Mouse (Mus musculus) hindbrain, postnatal 0 days (tissue): ENCODE measurements at regions not wholly inside any gene's neighbourhood (a gene's known extent, or its start where the extent isn't known, plus 50 kb on each side); places are given as distances from the start of the nearest gene placed in this dataset.

Experiments used
- ATAC-seq: fragments of 200-750 bp; cut with Nextera tagmentation; 2 replicates; pipeline ENCODE4 v1.8.0; 2017; ENCODE audit warnings: mild to moderate bottlenecking, moderate TSS enrichment, moderate library complexity
- DNase-seq: peaks from one replicate; pipeline ENCODE4 v3.0.0-alpha.2; 2015; ENCODE audit warnings: low spot score
- H3K27ac ChIP-seq: fragments of 300-500 bp; sonication (generic); 2 replicates; pipeline ENCODE4 v1.5.1; 2014; ENCODE audit warnings: mild to moderate bottlenecking
- H3K27me3 ChIP-seq: fragments of 300-500 bp; sonication (generic); 2 replicates; pipeline ENCODE4 v1.6.1; 2014; ENCODE audit warnings: low read length, mixed read lengths; ENCODE audit not compliant: insufficient read depth
- H3K36me3 ChIP-seq: fragments of 300-500 bp; sonication (generic); 2 replicates; pipeline ENCODE4 v1.6.1; 2014; ENCODE audit warnings: low read length, mixed read lengths; ENCODE audit not compliant: insufficient read depth
- H3K4me1 ChIP-seq: fragments of 300-500 bp; sonication (generic); 2 replicates; pipeline ENCODE4 v1.6.1; 2014; ENCODE audit warnings: antibody characterized with exemption, low read length, mixed read lengths; ENCODE audit not compliant: insufficient read depth
- H3K4me2 ChIP-seq: fragments of 300-500 bp; sonication (generic); 2 replicates; pipeline ENCODE4 v1.6.1; 2014; ENCODE audit warnings: low read depth, mild to moderate bottlenecking, low read length, moderate library complexity, mixed read lengths
- H3K4me3 ChIP-seq: fragments of 300-500 bp; sonication (generic); 2 replicates; pipeline ENCODE4 v1.5.1; 2014; ENCODE audit warnings: low read length
- H3K9ac ChIP-seq: fragments of 300-500 bp; sonication (generic); replicated peaks from 2 replicates; pipeline ENCODE4 v1.6.1; 2014; ENCODE audit warnings: mild to moderate bottlenecking, low read length, moderate library complexity, mixed read lengths
- H3K9me3 ChIP-seq: fragments of 300-500 bp; sonication (generic); 2 replicates; pipeline ENCODE4 v1.6.1; 2016; ENCODE audit warnings: low read length, mixed read lengths
- CTCF ChIP-seq: IDR thresholded peaks from 2 replicates; pipeline ENCODE4 v1.5.1; 2016; ENCODE audit warnings: antibody characterized with exemption, control low read depth, low read depth
- WGBS: fragments of 180-500 bp; shearing (Covaris S2); extraction: QIAGEN DNeasy Blood & Tissue Kit; methylation state at CpG from one replicate; pipeline ENCODE4 v1.1.7; 2014; 5-methylcytosine and 5-hydroxymethylcytosine counted together

DNA sequence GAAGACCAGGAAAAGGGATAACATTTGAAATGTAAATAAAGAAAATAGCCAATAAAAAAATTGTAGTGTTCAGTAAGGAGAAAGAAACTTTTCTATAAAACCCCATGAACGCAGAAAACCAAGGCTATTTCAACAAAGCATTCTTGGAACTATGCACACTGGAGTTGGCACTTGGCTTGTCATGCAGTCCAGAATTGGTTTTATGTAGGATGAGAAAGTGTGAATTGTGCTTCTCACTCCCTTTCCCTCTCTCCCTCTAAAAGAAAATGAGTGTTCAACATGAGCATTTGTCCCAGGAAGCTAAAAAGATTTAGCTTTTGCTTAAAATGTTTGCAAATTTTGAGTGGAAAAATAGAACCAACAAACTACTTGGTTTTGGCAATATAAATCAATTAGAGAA lies 841.6 kb upstream of the Adam24 start:
- 89% methylated on average over 1 of the region's 1 CpGs for WGBS
- ATAC-seq (no peak), DNase-seq (no peak)
- no peak for TF ChIP-seq CTCF
- no peak overlapping the region for H3K4me3 ChIP-seq
- no peaks in the 10 kb centered on the region for H3K4me1 ChIP-seq
- H3K9ac ChIP-seq: no peak overlapping the region
- no peak overlapping the region for H3K27ac ChIP-seq
- H3K9me3 ChIP-seq: no peaks in the 10 kb centered on the region
- H3K4me2 ChIP-seq: no peak overlapping the region
- no peaks in the 10 kb centered on the region for H3K27me3 ChIP-seq
- H3K36me3 ChIP-seq: no peaks in the 10 kb centered on the region

GRCm38 (mm10) chr8:39846854-39847253 lies 828.0 kb upstream of the Adam24 start:
- no peak for ATAC-seq
- H3K9me3 ChIP-seq: no peaks in the 10 kb centered on the region
- no peak overlapping the region for H3K9ac ChIP-seq
- H3K4me2 ChIP-seq: no peak overlapping the region
- DNase-seq: no peak
- no peak overlapping the region for H3K27ac ChIP-seq
- TF ChIP-seq CTCF: no peak
- no peaks in the 10 kb centered on the region for H3K4me1 ChIP-seq
- H3K36me3 ChIP-seq: no peaks in the 10 kb centered on the region
- H3K4me3 ChIP-seq: no peak overlapping the region
- WGBS: 75% methylated on average over 2 of the region's 2 CpGs
- no peaks in the 10 kb centered on the region for H3K27me3 ChIP-seq

GRCm38 (mm10) chr8:39862544-39862943 lies 812.3 kb upstream of the Adam24 start:
- DNase-seq (no peak), ATAC-seq (no peak)
- 84% methylated on average over 2 of the region's 2 CpGs for WGBS

DNA sequence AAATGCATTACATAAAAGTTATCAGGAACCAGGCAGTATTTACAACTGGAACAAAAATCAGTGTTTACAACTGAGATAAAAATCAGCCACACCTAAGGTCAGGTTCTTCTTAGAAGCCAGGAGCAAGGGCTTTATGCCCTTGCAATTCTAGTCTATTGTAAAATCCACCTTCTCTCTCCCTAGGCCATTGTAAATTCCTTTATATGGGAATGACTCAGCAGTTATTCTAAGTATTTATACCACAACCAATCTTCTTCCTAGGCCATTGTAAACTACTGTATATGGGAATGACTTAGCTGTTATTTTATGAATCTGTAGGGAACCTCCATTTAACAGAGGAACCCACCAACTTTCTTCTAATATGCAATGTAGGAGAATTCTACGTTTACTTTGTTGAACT lies 772.6 kb upstream of the Adam24 start:
- no peak overlapping the region for H3K4me3 ChIP-seq
- H3K4me2 ChIP-seq: no peak overlapping the region
- 63% methylated on average over 1 of the region's 1 CpGs for WGBS
- no peaks in the 10 kb centered on the region for H3K27me3 ChIP-seq
- TF ChIP-seq CTCF: no peak
- H3K9ac ChIP-seq: no peak overlapping the region
- no peak for ATAC-seq
- no peaks in the 10 kb centered on the region for H3K9me3 ChIP-seq
- H3K27ac ChIP-seq: no peak overlapping the region
- no peaks in the 10 kb centered on the region for H3K36me3 ChIP-seq
- no peak for DNase-seq
- no peaks in the 10 kb centered on the region for H3K4me1 ChIP-seq

More at GRCm38 (mm10) chr8:39862544-39862943, 812.3 kb upstream of the Adam24 start:
- no peak overlapping the region for H3K4me2 ChIP-seq
- TF ChIP-seq CTCF: no peak
- no peak overlapping the region for H3K4me3 ChIP-seq
- no peaks in the 10 kb centered on the region for H3K36me3 ChIP-seq
- H3K27ac ChIP-seq: no peak overlapping the region
- no peaks in the 10 kb centered on the region for H3K9me3 ChIP-seq
- H3K4me1 ChIP-seq: no peaks in the 10 kb centered on the region
- no peaks in the 10 kb centered on the region for H3K27me3 ChIP-seq
- H3K9ac ChIP-seq: no peak overlapping the region

DNA sequence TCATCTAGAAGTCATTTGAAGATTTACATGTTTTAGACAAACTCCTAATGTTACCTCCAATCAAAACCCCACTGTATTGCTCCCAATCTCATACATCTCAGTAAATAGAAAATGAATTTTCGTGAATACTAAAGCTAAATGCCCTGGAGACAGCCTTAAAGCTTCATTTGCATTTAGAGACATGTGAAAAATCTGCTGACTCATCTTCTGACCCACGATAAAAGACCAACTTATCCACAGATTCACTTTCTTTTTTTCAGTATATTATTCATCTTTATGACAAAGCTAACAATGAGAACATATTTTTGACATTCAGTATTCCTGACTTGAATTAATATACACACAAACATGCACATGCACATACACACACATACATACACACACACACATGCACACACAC lies 762.0 kb upstream of the Adam24 start:
- Histone ChIP-seq H3K4me2 (no peak overlapping the region), H3K36me3 (no peaks in the 10 kb centered on the region), H3K27me3 (no peaks in the 10 kb centered on the region), H3K4me1 (no peaks in the 10 kb centered on the region), H3K9ac (no peak overlapping the region), H3K9me3 (no peaks in the 10 kb centered on the region), H3K4me3 (no peak overlapping the region), H3K27ac (no peak overlapping the region)
- TF ChIP-seq CTCF: no peak
- WGBS: 51% methylated on average over 2 of the region's 2 CpGs
- no peak for DNase-seq
- ATAC-seq: no peak

DNA sequence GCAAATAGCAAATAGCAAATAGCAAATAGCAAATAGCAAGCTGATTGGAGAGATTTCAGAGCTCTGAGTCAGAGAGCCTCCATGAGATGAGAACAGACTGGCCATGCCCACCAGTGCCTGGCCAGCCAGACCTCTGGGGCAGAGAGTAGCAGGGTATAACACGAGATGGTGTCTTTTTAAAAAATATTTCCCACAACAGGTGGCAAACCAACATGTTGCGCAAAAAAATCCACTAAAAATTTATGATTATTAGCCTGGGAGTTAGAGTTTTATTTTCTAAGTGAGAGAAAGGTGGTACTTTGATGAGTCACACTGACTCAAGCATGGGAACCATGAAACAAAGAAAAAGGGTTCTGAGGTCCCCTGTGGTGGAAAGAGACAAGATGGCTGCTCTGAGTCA lies 753.5 kb upstream of the Adam24 start:
- Histone ChIP-seq H3K4me3 (no peak overlapping the region), H3K4me1 (no peaks in the 10 kb centered on the region), H3K27ac (no peak overlapping the region), H3K36me3 (no peaks in the 10 kb centered on the region), H3K9ac (no peak overlapping the region), H3K9me3 (no peaks in the 10 kb centered on the region), H3K27me3 (no peaks in the 10 kb centered on the region), H3K4me2 (no peak overlapping the region)
- TF ChIP-seq CTCF: no peak
- DNase-seq: no peak
- WGBS: 78% methylated on average over 2 of the region's 2 CpGs
- no peak for ATAC-seq

GRCm38 (mm10) chr8:39923741-39924140 lies 751.1 kb upstream of the Adam24 start:
- no peak overlapping the region for H3K27ac ChIP-seq
- no peaks in the 10 kb centered on the region for H3K36me3 ChIP-seq
- ATAC-seq (no peak), DNase-seq (no peak)
- no peak overlapping the region for H3K4me2 ChIP-seq
- H3K9me3 ChIP-seq: no peaks in the 10 kb centered on the region
- H3K9ac ChIP-seq: no peak overlapping the region
- 64% methylated on average over 2 of the region's 2 CpGs for WGBS
- no peak overlapping the region for H3K4me3 ChIP-seq
- no peak for TF ChIP-seq CTCF
- no peaks in the 10 kb centered on the region for H3K4me1 ChIP-seq
- no peaks in the 10 kb centered on the region for H3K27me3 ChIP-seq
